Mouse (Mus musculus): ENCODE measurements around the gene Sox8. TPM values are rescaled to one million over a fixed set of nuclear protein-coding genes. Genes with fewer than 3 reads are reported as not detected.

Gene Sox8
- total and polyA plus RNA-seq, 3 experiments: not detected

GRCm38 (mm10) chr17:25520492-25520891, 50.0 kb downstream of the Sox8 start:
- H3K9me3 ChIP-seq (replicated peaks; ENCODE audit: low read length): no peaks in the 10 kb centered on the region
- DNase-seq (ENCODE audit: extremely low read depth): no peak
- H3K4me1 ChIP-seq (ENCODE audit: control insufficient read depth in 1 of 2, insufficient read depth in 2 of 2): peaks cover 2 to 14% of the 10 kb centered on the region in 2 experiments; a peak in 3 of 4 replicates
- H3K9ac ChIP-seq (ENCODE audit: insufficient read depth, low read depth): no peak overlapping the region
- no peak overlapping the region for H3K4me3 ChIP-seq (replicated peaks in 1 of 3; ENCODE audit: low read depth in 2 of 3, low read length in 2 of 3, poor library complexity in 1 of 3)
- no peaks in the 10 kb centered on the region for H3K79me2 ChIP-seq (replicated peaks; ENCODE audit: control insufficient read depth, extremely low read depth, insufficient read depth, poor library complexity, severe bottlenecking)
- H3K27me3 ChIP-seq (replicated peaks): peaks cover 61% of the 10 kb centered on the region
- H3K36me3 ChIP-seq (replicated peaks in 1 of 2; ENCODE audit: control insufficient read depth in 1 of 2, insufficient read depth in 1 of 2, low read length in 1 of 2): no peaks in the 10 kb centered on the region
- no peak overlapping the region for H3K4me2 ChIP-seq (ENCODE audit: insufficient read depth, low read depth, poor library complexity, severe bottlenecking)
- in situ Hi-C loops (cut with MboI; ENCODE audit: low pct_ligation_motif_present, low pct_unique_long_range_greater_than_20kb, low sequenced_read_pairs): no loop called here
- dilution Hi-C loops (cut with MboI; ENCODE audit: extremely low pct_ligation_motif_present, extremely low pct_unique_long_range_greater_than_20kb, low sequenced_read_pairs): no loop called here
- TF ChIP-seq ELF1 (IDR thresholded peaks at IDR 0.05; ENCODE audit: low read depth, low read length) (no peak), RCOR1 (conservative IDR thresholded peaks at IDR 0.05; ENCODE audit: low read depth, low read length) (no peak), ZMIZ1 (IDR thresholded peaks at IDR 0.05; ENCODE audit: low read depth, low read length) (no peak), POLR2AphosphoS2 (IDR thresholded peaks at IDR 0.05; ENCODE audit: low read depth, low read length) (no peak), RAD21 (IDR thresholded peaks at IDR 0.05; ENCODE audit: low read depth, low read length) (no peak), ZNF384 (IDR thresholded peaks at IDR 0.05; ENCODE audit: low read depth, low read length) (no peak), CHD1 (IDR thresholded peaks at IDR 0.05; ENCODE audit: low read depth, low read length) (no peak), KAT2A (IDR thresholded peaks at IDR 0.05; ENCODE audit: insufficient replicate concordance, low read length) (no peak), BHLHE40 (IDR thresholded peaks at IDR 0.05; ENCODE audit: low read depth, low read length) (no peak), EP300 (IDR thresholded peaks at IDR 0.05; ENCODE audit: low read length) (no peak), MEF2A (IDR thresholded peaks at IDR 0.05; ENCODE audit: borderline replicate concordance, low read depth, low read length) (no peak), MXI1 (IDR thresholded peaks at IDR 0.05; ENCODE audit: low read depth, low read length) (no peak), CTCF (conservative IDR thresholded peaks at IDR 0.05 in 1 of 2, IDR thresholded peaks at IDR 0.05 in 1 of 2; ENCODE audit: low read depth in 2 of 2, low read length in 2 of 2) (no peak), ZKSCAN1 (IDR thresholded peaks at IDR 0.05; ENCODE audit: borderline replicate concordance, low read depth, low read length) (no peak), POLR2A (IDR thresholded peaks at IDR 0.05; ENCODE audit: low read depth, low read length) (no peak)
- H3K27ac ChIP-seq (ENCODE audit: insufficient read depth, low read depth): no peak overlapping the region

GRCm38 (mm10) chr17:25519511-25519910, 51.0 kb downstream of the Sox8 start:
- H3K27me3 ChIP-seq (replicated peaks): peaks cover 51% of the 10 kb centered on the region
- no peak overlapping the region for H3K4me2 ChIP-seq (ENCODE audit: insufficient read depth, low read depth, poor library complexity, severe bottlenecking)
- TF ChIP-seq SMC3 (IDR thresholded peaks at IDR 0.05; ENCODE audit: low read depth, low read length): no peak
- no peak for TF ChIP-seq POLR2A (IDR thresholded peaks at IDR 0.05; ENCODE audit: low read depth, low read length)
- TF ChIP-seq ETS1 (conservative IDR thresholded peaks at IDR 0.05; ENCODE audit: low read depth, low read length): no peak
- no peak for TF ChIP-seq ZMIZ1 (IDR thresholded peaks at IDR 0.05; ENCODE audit: low read depth, low read length)
- TF ChIP-seq CHD1 (IDR thresholded peaks at IDR 0.05; ENCODE audit: low read depth, low read length): no peak
- TF ChIP-seq ZC3H11A (IDR thresholded peaks at IDR 0.05; ENCODE audit: low read depth, low read length): no peak
- TF ChIP-seq ZNF384 (IDR thresholded peaks at IDR 0.05; ENCODE audit: low read depth, low read length): no peak
- TF ChIP-seq USF2 (conservative IDR thresholded peaks at IDR 0.05; ENCODE audit: low read depth, low read length): no peak
- no peak for TF ChIP-seq CHD2 (IDR thresholded peaks at IDR 0.05; ENCODE audit: low read length)
- TF ChIP-seq EP300 (IDR thresholded peaks at IDR 0.05; ENCODE audit: low read length): no peak
- no peak for TF ChIP-seq SIN3A (IDR thresholded peaks at IDR 0.05; ENCODE audit: low read length)
- no peak for TF ChIP-seq RCOR1 (conservative IDR thresholded peaks at IDR 0.05; ENCODE audit: low read depth, low read length)
- no peak for TF ChIP-seq NRF1 (IDR thresholded peaks at IDR 0.05; ENCODE audit: low read depth, low read length)
- no peak for TF ChIP-seq E2F4 (IDR thresholded peaks at IDR 0.05; ENCODE audit: insufficient replicate concordance, low read depth, low read length)
- no peak for TF ChIP-seq TBP (conservative IDR thresholded peaks at IDR 0.05; ENCODE audit: low read depth, low read length)
- dilution Hi-C loops (cut with MboI; ENCODE audit: extremely low pct_ligation_motif_present, extremely low pct_unique_long_range_greater_than_20kb, low sequenced_read_pairs) (no loop called here), in situ Hi-C loops (cut with MboI; ENCODE audit: low pct_ligation_motif_present, low pct_unique_long_range_greater_than_20kb, low sequenced_read_pairs) (no loop called here)
- no peak overlapping the region for H3K27ac ChIP-seq (ENCODE audit: insufficient read depth, low read depth)
- no peaks in the 10 kb centered on the region for H3K9me3 ChIP-seq (replicated peaks; ENCODE audit: low read length)
- no peak overlapping the region for H3K4me3 ChIP-seq (replicated peaks in 1 of 3; ENCODE audit: low read depth in 2 of 3, low read length in 2 of 3, poor library complexity in 1 of 3)
- H3K9ac ChIP-seq (ENCODE audit: insufficient read depth, low read depth): no peak overlapping the region
- peaks cover 2 to 20% of the 10 kb centered on the region in 2 experiments; a peak in 3 of 4 replicates for H3K4me1 ChIP-seq (ENCODE audit: control insufficient read depth in 1 of 2, insufficient read depth in 2 of 2)
- H3K79me2 ChIP-seq (replicated peaks; ENCODE audit: control insufficient read depth, extremely low read depth, insufficient read depth, poor library complexity, severe bottlenecking): no peaks in the 10 kb centered on the region
- H3K36me3 ChIP-seq (replicated peaks in 1 of 2; ENCODE audit: control insufficient read depth in 1 of 2, insufficient read depth in 1 of 2, low read length in 1 of 2): no peaks in the 10 kb centered on the region
- no peak for DNase-seq (ENCODE audit: extremely low read depth)
